Mouse (Mus musculus): ENCODE results near the gene Sort1.

GRCm38 (mm10) chr3:108392299-108392698, 108.4 kb downstream of the Sort1 start:
- no peak for TF ChIP-seq CTCF (IDR thresholded peaks at IDR 0.05; ENCODE audit: low read depth, low read length)
- no peak for TF ChIP-seq TAL1 (conservative IDR thresholded peaks at IDR 0.05; ENCODE audit: low read depth, low read length)
- TF ChIP-seq GATA1 (IDR thresholded peaks at IDR 0.05; ENCODE audit: borderline replicate concordance, low read length): no peak
- no peak for TF ChIP-seq POLR2AphosphoS5 (IDR thresholded peaks at IDR 0.05; ENCODE audit: insufficient replicate concordance, low read depth, low read length)

Data from G1E (cell line).